Mouse (Mus musculus): ENCODE measurements around the gene Trim30a.

- TF ChIP-seq POLR2A (IDR thresholded peaks at IDR 0.05; ENCODE audit: borderline replicate concordance, extremely low read depth, low read depth, low read length) (no peak), CTCF (IDR thresholded peaks at IDR 0.05; ENCODE audit: insufficient read depth, low read length) (peak; percentile 27; the same call in 1 of the 2 replicates)
These were observed at the start of gene Trim30a for GRCm38 (mm10) chr7:104465065-104465744.
